Mouse (Mus musculus): ENCODE measurements around the gene Rnase13.
A peak's percentile ranks its signal among the peaks of the same experiment; 100 is the strongest.

Gene Rnase13

GRCm38 (mm10) chr14:51913062-51913959 lies 9.3 kb downstream of the Rnase13 start:
- peak; percentile 95 for DNase-seq

GRCm38 (mm10) chr14:51912391-51913061 lies 10.0 kb downstream of the Rnase13 start:
- DNase-seq, result peak; percentile 17

- DNase-seq, result no peak
These were observed 11.3 kb downstream of the Rnase13 start for GRCm38 (mm10) chr14:51911301-51911700.

- DNase-seq, result no peak
These were observed 16.5 kb downstream of the Rnase13 start for GRCm38 (mm10) chr14:51906102-51906501.

GRCm38 (mm10) chr14:51904706-51905105 lies 17.9 kb downstream of the Rnase13 start:
- DNase-seq, result no peak

GRCm38 (mm10) chr14:51903782-51904181 lies 18.8 kb downstream of the Rnase13 start:
- no peak for DNase-seq

- peak; percentile 94 for DNase-seq
These were observed 19.5 kb downstream of the Rnase13 start for GRCm38 (mm10) chr14:51902806-51903710.

- no peak for DNase-seq
These were observed 23.2 kb downstream of the Rnase13 start for GRCm38 (mm10) chr14:51899351-51899750.

- no peak for DNase-seq
These were observed 25.9 kb downstream of the Rnase13 start for GRCm38 (mm10) chr14:51896539-51897170.

- DNase-seq, result no peak
These were observed 26.6 kb downstream of the Rnase13 start for GRCm38 (mm10) chr14:51896019-51896418.

GRCm38 (mm10) chr14:51895071-51895470 lies 27.5 kb downstream of the Rnase13 start:
- DNase-seq, result no peak

GRCm38 (mm10) chr14:51893809-51894208 lies 28.8 kb downstream of the Rnase13 start:
- no peak for DNase-seq

- DNase-seq, result no peak
These were observed 29.3 kb downstream of the Rnase13 start for GRCm38 (mm10) chr14:51893094-51893794.

- DNase-seq, result no peak
These were observed 30.2 kb downstream of the Rnase13 start, which contains the start of gene Slc39a2 for GRCm38 (mm10) chr14:51892191-51892939. Gene Slc39a2 (plus strand): TSS chr14:51892889.

GRCm38 (mm10) chr14:51889833-51890232 lies 32.7 kb downstream of the Rnase13 start:
- DNase-seq, result no peak

GRCm38 (mm10) chr14:51886051-51886450 lies 36.5 kb downstream of the Rnase13 start:
- DNase-seq, result no peak

GRCm38 (mm10) chr14:51884598-51885331 lies 37.8 kb downstream of the Rnase13 start, which contains the start of gene Mettl17:
Gene Mettl17 (plus strand): TSS chr14:51884842.
- DNase-seq, result peak; percentile 97

- no peak for DNase-seq
These were observed 38.5 kb downstream of the Rnase13 start for GRCm38 (mm10) chr14:51884031-51884544.

- DNase-seq, result peak; percentile 85
These were observed 39.0 kb downstream of the Rnase13 start for GRCm38 (mm10) chr14:51883527-51884030.

GRCm38 (mm10) chr14:51877517-51877916 lies 45.1 kb downstream of the Rnase13 start:
- no peak for DNase-seq

Measured in thymus, postnatal 4 days (tissue).